Mouse (Mus musculus) brain, embryonic 14.5 days (tissue): ENCODE measurements around the gene Ssmem1. TPM values are rescaled to one million over a fixed set of nuclear protein-coding genes. Genes with fewer than 3 reads are reported as not detected.

Experiments
- DNase-seq: peaks from one replicate; pipeline ENCODE4 v3.0.0-alpha.2; 2011; ENCODE audit warnings: low read depth
- CTCF ChIP-seq: fragments of 200-500 bp; IDR thresholded peaks from 2 replicates; pipeline ENCODE4 v1.5.1; 2012; ENCODE audit warnings: inconsistent platforms, mild to moderate bottlenecking, moderate library complexity, borderline replicate concordance; ENCODE audit not compliant: insufficient read depth, insufficient read length; ENCODE audit errors: extremely low read depth
- POLR2A ChIP-seq: fragments of 200-500 bp; IDR thresholded peaks from 2 replicates; pipeline ENCODE4 v1.6.1; 2012; ENCODE audit warnings: mild to moderate bottlenecking, inconsistent platforms, borderline replicate concordance; ENCODE audit not compliant: poor library complexity, insufficient read depth, insufficient read length, severe bottlenecking; ENCODE audit errors: extremely low read depth
- polyA plus RNA-seq: library from polyadenylated mRNA; depleted of rRNA; stranded (reverse); fragments of >200 nt; gene quantifications from 2 replicates; pipeline ENCODE4 v1.2.3, GENCODE M21; 2012; rRNA removed

The Ssmem1 gene
- polyA plus RNA-seq, 1 experiment = 0.10 TPM

DNA sequence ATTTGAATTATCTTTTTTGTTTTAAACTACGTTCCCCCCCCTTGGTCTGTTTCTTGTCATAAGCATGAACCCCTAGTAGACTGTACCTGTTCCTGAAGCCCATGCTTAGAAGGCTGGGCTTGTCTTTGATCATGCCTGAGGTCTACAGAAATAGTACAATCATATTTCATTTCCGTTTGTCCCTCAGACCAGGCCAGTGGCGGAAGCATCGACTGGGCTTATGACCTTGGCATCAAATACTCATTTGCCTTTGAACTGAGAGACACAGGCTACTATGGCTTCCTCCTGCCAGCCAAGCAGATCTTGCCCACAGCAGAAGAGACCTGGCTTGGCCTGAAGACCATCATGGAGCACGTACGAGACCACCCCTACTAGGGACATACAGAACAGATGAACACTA lies 54.4 kb downstream of the Ssmem1 start:
- no peak for DNase-seq
- TF ChIP-seq CTCF (no peak), POLR2A (no peak)

DNA sequence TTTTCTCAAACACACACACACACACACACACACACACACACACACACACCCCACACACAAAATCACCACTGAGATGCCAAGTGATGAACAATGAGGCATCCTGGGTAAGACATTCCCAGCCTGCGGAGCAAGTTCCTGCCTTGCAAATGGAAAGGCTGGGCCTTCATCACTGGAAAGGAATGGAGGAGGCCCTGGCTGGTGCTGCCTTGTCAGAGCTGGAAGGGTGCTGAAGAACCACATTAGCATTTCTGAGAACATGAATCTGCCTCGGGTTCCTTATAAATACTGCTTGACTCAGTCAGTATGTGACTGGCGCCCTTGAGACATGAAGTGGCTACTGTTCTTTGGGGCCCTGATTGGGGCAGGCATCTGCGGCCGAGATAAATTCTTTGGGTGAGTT lies 58.4 kb downstream of the Ssmem1 start, which contains the start of gene Cpa4:
Gene Cpa4, plus strand, starts transcription at position 301 of the 400 bp plus-strand sequence.
- TF ChIP-seq CTCF = no peak
- no peak for TF ChIP-seq POLR2A
- no peak for DNase-seq

DNA sequence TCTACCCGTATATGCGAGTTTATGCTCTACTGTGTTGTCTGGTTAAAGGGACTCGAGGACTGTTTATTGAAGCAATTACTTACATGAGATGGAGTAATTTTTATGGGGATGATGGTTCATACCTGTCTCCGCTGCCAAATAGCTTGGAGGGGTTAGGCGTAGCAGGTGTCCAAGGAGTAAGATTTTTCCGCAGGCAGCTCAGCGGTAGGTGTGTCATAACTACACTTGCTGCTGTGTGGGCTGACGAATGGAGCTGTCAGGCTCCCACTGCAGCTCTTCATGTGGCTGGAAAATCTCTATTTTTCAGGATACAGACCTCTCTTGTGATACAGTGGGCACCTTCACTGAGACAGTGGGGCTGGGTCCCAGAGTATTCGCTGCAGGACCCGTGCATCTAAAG lies 59.7 kb downstream of the Ssmem1 start:
- no peak for DNase-seq
- TF ChIP-seq CTCF = no peak
- TF ChIP-seq POLR2A = no peak

Other genes with a start within 250 kb of the Ssmem1 start
- 61.3 and 77.8 TPM in 2 replicates for gene Ube2h, start 205.3 kb upstream of the Ssmem1 start, polyA plus RNA-seq
- gene Zc3hc1, start 118.8 kb upstream of the Ssmem1 start, polyA plus RNA-seq = 41.6 and 46.4 TPM in 2 replicates
- 121 and 127 TPM in 2 replicates for gene Klhdc10, start 108.0 kb upstream of the Ssmem1 start, polyA plus RNA-seq
- gene Tmem209, start 66 bp upstream of the Ssmem1 start, polyA plus RNA-seq = 45.9 and 59.4 TPM in 2 replicates
- 3.4 and 4.1 TPM in 2 replicates for gene Cpa2, start 31.7 kb downstream of the Ssmem1 start, polyA plus RNA-seq
- gene Cpa4, start 58.5 kb downstream of the Ssmem1 start, polyA plus RNA-seq = 2.5 and 3.3 TPM in 2 replicates
- 0.04 and 0.14 TPM in 2 replicates for gene Cpa5, start 101.2 kb downstream of the Ssmem1 start, polyA plus RNA-seq
- gene Cpa1, start 129.4 kb downstream of the Ssmem1 start, polyA plus RNA-seq = 0.68 and 1.0 TPM in 2 replicates
- gene Cep41, start 183.9 kb downstream of the Ssmem1 start, polyA plus RNA-seq = 16.1 and 19.5 TPM in 2 replicates
- gene Mest, start 213.7 kb downstream of the Ssmem1 start, polyA plus RNA-seq = 533 and 604 TPM in 2 replicates